Mouse (Mus musculus): ENCODE results near the gene Ell2. TPM values are rescaled to one million over a fixed set of nuclear protein-coding genes. Genes with fewer than 3 reads are reported as not detected.

The Ell2 gene
- polyA plus RNA-seq, 2 experiments, result 30.5 to 41.2 TPM

- H3K9ac ChIP-seq (replicated peaks), result no peak overlapping the region
- no peaks in the 10 kb centered on the region for H3K9me3 ChIP-seq (ENCODE audit: control insufficient read depth, low read length)
- no peak for ATAC-seq (ENCODE audit: insufficient read depth)
- 75% methylated on average over 6 of the region's 6 CpGs for WGBS (ENCODE audit: insufficient replicate concordance)
- H3K27me3 ChIP-seq (ENCODE audit: control insufficient read depth, insufficient read depth, low read length), result no peaks in the 10 kb centered on the region
- no peak for TF ChIP-seq EP300 (IDR thresholded peaks at IDR 0.05; ENCODE audit: low read depth)
- TF ChIP-seq CTCF (IDR thresholded peaks at IDR 0.05; ENCODE audit: low read depth), result no peak
- peaks cover 47% of the 10 kb centered on the region for H3K36me3 ChIP-seq (replicated peaks; ENCODE audit: control insufficient read depth, insufficient read depth, low read depth)
- no peak overlapping the region for H3K27ac ChIP-seq
- no peak overlapping the region for H3K4me3 ChIP-seq (ENCODE audit: insufficient read depth in 1 of 2, low read depth in 2 of 2, low read length in 2 of 2)
- no peaks in the 10 kb centered on the region for H3K4me1 ChIP-seq (replicated peaks; ENCODE audit: control insufficient read depth in 2 of 2, insufficient read depth in 2 of 2, low read length in 1 of 2)
- DNase-seq (ENCODE audit: low read depth in 3 of 3, low spot score in 3 of 3), result no peak
- no peak overlapping the region for H3K4me2 ChIP-seq (ENCODE audit: low read depth)
Measured at GRCm38 (mm10) chr13:75778156-75778555, 71.6 kb downstream of the Ell2 start.

- no peak for TF ChIP-seq EP300 (IDR thresholded peaks at IDR 0.05; ENCODE audit: low read depth)
- no peak for TF ChIP-seq CTCF (IDR thresholded peaks at IDR 0.05; ENCODE audit: low read depth)
- ATAC-seq (ENCODE audit: insufficient read depth), result no peak
- WGBS (ENCODE audit: insufficient replicate concordance), result 80% methylated on average over 2 of the region's 2 CpGs
Measured at GRCm38 (mm10) chr13:75779169-75779568, 72.6 kb downstream of the Ell2 start.

GRCm38 (mm10) chr13:75780096-75780495 lies 73.5 kb downstream of the Ell2 start:
- no peak overlapping the region for H3K9ac ChIP-seq (replicated peaks)
- no peaks in the 10 kb centered on the region for H3K9me3 ChIP-seq (ENCODE audit: control insufficient read depth, low read length)
- no peak overlapping the region for H3K4me2 ChIP-seq (ENCODE audit: low read depth)
- TF ChIP-seq CTCF (IDR thresholded peaks at IDR 0.05; ENCODE audit: low read depth) (no peak), EP300 (IDR thresholded peaks at IDR 0.05; ENCODE audit: low read depth) (no peak)
- peaks cover 28% of the 10 kb centered on the region for H3K36me3 ChIP-seq (replicated peaks; ENCODE audit: control insufficient read depth, insufficient read depth, low read depth)
- no peak overlapping the region for H3K27ac ChIP-seq
- ATAC-seq (ENCODE audit: insufficient read depth) (no peak), DNase-seq (ENCODE audit: low read depth in 3 of 3, low spot score in 3 of 3) (no peak)
- 78% methylated on average over 2 of the region's 2 CpGs for WGBS (ENCODE audit: insufficient replicate concordance)
- no peak overlapping the region for H3K4me3 ChIP-seq (ENCODE audit: insufficient read depth in 1 of 2, low read depth in 2 of 2, low read length in 2 of 2)
- no peaks in the 10 kb centered on the region for H3K27me3 ChIP-seq (ENCODE audit: control insufficient read depth, insufficient read depth, low read length)
- H3K4me1 ChIP-seq (replicated peaks; ENCODE audit: control insufficient read depth in 2 of 2, insufficient read depth in 2 of 2, low read length in 1 of 2), result no peaks in the 10 kb centered on the region

More at GRCm38 (mm10) chr13:75779169-75779568, 72.6 kb downstream of the Ell2 start:
- DNase-seq (ENCODE audit: low read depth in 3 of 3, low spot score in 3 of 3), result no peak
- Histone ChIP-seq H3K36me3 (replicated peaks; ENCODE audit: control insufficient read depth, insufficient read depth, low read depth) (peaks cover 37% of the 10 kb centered on the region), H3K9me3 (ENCODE audit: control insufficient read depth, low read length) (no peaks in the 10 kb centered on the region), H3K9ac (replicated peaks) (no peak overlapping the region), H3K27me3 (ENCODE audit: control insufficient read depth, insufficient read depth, low read length) (no peaks in the 10 kb centered on the region), H3K4me3 (ENCODE audit: insufficient read depth in 1 of 2, low read depth in 2 of 2, low read length in 2 of 2) (no peak overlapping the region), H3K4me2 (ENCODE audit: low read depth) (no peak overlapping the region), H3K27ac (no peak overlapping the region), H3K4me1 (replicated peaks; ENCODE audit: control insufficient read depth in 2 of 2, insufficient read depth in 2 of 2, low read length in 1 of 2) (no peaks in the 10 kb centered on the region)

- DNase-seq (ENCODE audit: low read depth in 3 of 3, low spot score in 3 of 3), result no peak
- WGBS (ENCODE audit: insufficient replicate concordance), result 72% methylated on average over 4 of the region's 4 CpGs
Measured at GRCm38 (mm10) chr13:75785726-75786125, 79.2 kb downstream of the Ell2 start.

DNA sequence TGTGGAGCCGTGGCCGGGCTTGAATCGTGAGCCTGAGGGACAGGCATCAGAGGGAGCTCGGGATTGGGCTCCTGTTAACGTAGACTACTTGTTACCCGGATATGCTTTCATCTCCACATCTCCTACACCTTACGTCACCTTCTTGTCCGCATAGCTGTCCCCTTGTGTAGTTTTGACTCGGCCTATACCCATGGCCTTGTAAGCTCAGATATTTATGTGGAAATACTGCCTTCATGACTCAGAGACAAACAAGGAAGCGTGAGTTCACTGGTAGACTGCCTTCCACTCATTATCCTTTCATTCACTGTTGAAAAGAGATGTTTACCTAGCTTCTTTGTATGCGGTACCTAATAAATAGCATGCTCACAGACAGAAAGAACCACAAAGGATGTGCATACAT lies 79.7 kb downstream of the Ell2 start:
- Histone ChIP-seq H3K36me3 (replicated peaks; ENCODE audit: control insufficient read depth, insufficient read depth, low read depth) (peaks cover 6% of the 10 kb centered on the region), H3K27ac (no peak overlapping the region), H3K27me3 (ENCODE audit: control insufficient read depth, insufficient read depth, low read length) (no peaks in the 10 kb centered on the region), H3K9ac (replicated peaks) (no peak overlapping the region), H3K4me1 (replicated peaks; ENCODE audit: control insufficient read depth in 2 of 2, insufficient read depth in 2 of 2, low read length in 1 of 2) (0 out of 4 replicates have a peak, but pooled peaks cover 0 to 2% of the 10 kb centered on the region in 2 experiments), H3K4me3 (ENCODE audit: insufficient read depth in 1 of 2, low read depth in 2 of 2, low read length in 2 of 2) (no peak overlapping the region), H3K4me2 (ENCODE audit: low read depth) (no peak overlapping the region), H3K9me3 (ENCODE audit: control insufficient read depth, low read length) (no peaks in the 10 kb centered on the region)
- DNase-seq (ENCODE audit: low read depth in 3 of 3, low spot score in 3 of 3) (no peak), ATAC-seq (ENCODE audit: insufficient read depth) (no peak)
- 89% methylated on average over 11 of the region's 11 CpGs for WGBS (ENCODE audit: insufficient replicate concordance)
- TF ChIP-seq CTCF (IDR thresholded peaks at IDR 0.05; ENCODE audit: low read depth), result no peak
- no peak for TF ChIP-seq EP300 (IDR thresholded peaks at IDR 0.05; ENCODE audit: low read depth)

More at GRCm38 (mm10) chr13:75785726-75786125, 79.2 kb downstream of the Ell2 start:
- no peaks in the 10 kb centered on the region for H3K27me3 ChIP-seq (ENCODE audit: control insufficient read depth, insufficient read depth, low read length)
- no peaks in the 10 kb centered on the region for H3K9me3 ChIP-seq (ENCODE audit: control insufficient read depth, low read length)
- no peak overlapping the region for H3K4me3 ChIP-seq (ENCODE audit: insufficient read depth in 1 of 2, low read depth in 2 of 2, low read length in 2 of 2)
- H3K4me2 ChIP-seq (ENCODE audit: low read depth), result no peak overlapping the region
- no peak overlapping the region for H3K9ac ChIP-seq (replicated peaks)
- no peak for ATAC-seq (ENCODE audit: insufficient read depth)
- peaks cover 6% of the 10 kb centered on the region for H3K36me3 ChIP-seq (replicated peaks; ENCODE audit: control insufficient read depth, insufficient read depth, low read depth)
- TF ChIP-seq CTCF (IDR thresholded peaks at IDR 0.05; ENCODE audit: low read depth) (no peak), EP300 (IDR thresholded peaks at IDR 0.05; ENCODE audit: low read depth) (no peak)
- 0 out of 4 replicates have a peak, but pooled peaks cover 0 to 2% of the 10 kb centered on the region in 2 experiments for H3K4me1 ChIP-seq (replicated peaks; ENCODE audit: control insufficient read depth in 2 of 2, insufficient read depth in 2 of 2, low read length in 1 of 2)
- no peak overlapping the region for H3K27ac ChIP-seq
